Mouse (Mus musculus): ENCODE measurements at regions not wholly inside any gene's neighbourhood (a gene's known extent, or its start where the extent isn't known, plus 50 kb on each side); places are given as distances from the start of the nearest gene placed in this dataset.

- Histone ChIP-seq H3K4me1 (ENCODE audit: control insufficient read depth, insufficient read depth, low read length) (no peaks in the 10 kb centered on the region), H3K4me3 (replicated peaks; ENCODE audit: extremely low read depth, low read depth, low read length) (no peak overlapping the region)
- 49% methylated on average over 2 of the region's 2 CpGs for WGBS
- no peak for DNase-seq
- TF ChIP-seq POLR2A (IDR thresholded peaks at IDR 0.05; ENCODE audit: borderline replicate concordance, extremely low read depth, low read depth, low read length): no peak
- no peak for TF ChIP-seq CTCF (IDR thresholded peaks at IDR 0.05; ENCODE audit: insufficient read depth, low read length)
These were observed 215.5 kb downstream of the Akain1 start for GRCm38 (mm10) chr17:69654586-69654985.

DNA sequence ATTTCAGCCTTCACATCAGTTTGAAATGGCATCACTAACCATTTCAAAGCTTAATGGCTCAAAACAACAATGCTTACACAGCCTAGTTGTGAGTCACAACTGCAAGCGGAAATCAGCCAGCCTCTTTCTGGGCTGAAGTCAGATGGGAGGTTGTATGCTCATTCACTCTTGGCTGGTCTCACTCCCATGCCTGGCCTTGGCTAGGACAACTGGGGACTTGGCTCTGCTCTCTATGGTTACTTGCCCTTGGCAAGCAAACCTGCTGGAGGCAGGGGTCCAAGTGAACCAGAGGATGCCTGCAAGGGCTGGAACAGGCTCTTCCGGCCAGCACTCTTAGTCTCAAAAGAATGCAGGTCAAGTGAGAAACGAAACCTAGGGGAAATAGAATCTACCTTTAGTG, 233.4 kb downstream of the Akain1 start:
- H3K4me3 ChIP-seq (replicated peaks; ENCODE audit: extremely low read depth, low read depth, low read length): no peak overlapping the region
- TF ChIP-seq POLR2A (IDR thresholded peaks at IDR 0.05; ENCODE audit: borderline replicate concordance, extremely low read depth, low read depth, low read length): no peak
- TF ChIP-seq CTCF (IDR thresholded peaks at IDR 0.05; ENCODE audit: insufficient read depth, low read length): no peak
- no peaks in the 10 kb centered on the region for H3K4me1 ChIP-seq (ENCODE audit: control insufficient read depth, insufficient read depth, low read length)
- DNase-seq: no peak
- 79% methylated on average over 3 of the region's 3 CpGs for WGBS

DNA sequence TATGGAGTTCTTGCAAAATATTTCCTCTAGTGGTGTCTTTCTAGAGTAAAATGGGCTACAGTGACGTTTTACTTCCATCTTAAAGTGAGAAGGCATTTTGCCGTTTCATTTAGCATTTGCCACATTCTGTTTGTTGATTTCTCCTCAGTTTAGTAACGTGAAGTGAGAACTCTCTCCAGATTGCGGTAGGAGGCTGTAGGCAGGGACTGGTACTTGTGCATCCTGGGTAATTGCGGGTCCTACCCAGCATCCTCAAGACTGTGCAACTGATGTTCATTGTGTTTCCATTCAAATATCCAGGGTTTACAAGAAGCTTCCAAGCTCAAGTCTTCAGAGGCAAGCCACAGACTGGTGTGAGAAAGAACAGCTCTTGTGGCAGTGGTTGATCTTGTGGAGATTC, 244.0 kb downstream of the Akain1 start:
- no peak for DNase-seq
- TF ChIP-seq CTCF (IDR thresholded peaks at IDR 0.05; ENCODE audit: insufficient read depth, low read length) (no peak), POLR2A (IDR thresholded peaks at IDR 0.05; ENCODE audit: borderline replicate concordance, extremely low read depth, low read depth, low read length) (no peak)
- WGBS: 76% methylated on average over 5 of the region's 5 CpGs

DNA sequence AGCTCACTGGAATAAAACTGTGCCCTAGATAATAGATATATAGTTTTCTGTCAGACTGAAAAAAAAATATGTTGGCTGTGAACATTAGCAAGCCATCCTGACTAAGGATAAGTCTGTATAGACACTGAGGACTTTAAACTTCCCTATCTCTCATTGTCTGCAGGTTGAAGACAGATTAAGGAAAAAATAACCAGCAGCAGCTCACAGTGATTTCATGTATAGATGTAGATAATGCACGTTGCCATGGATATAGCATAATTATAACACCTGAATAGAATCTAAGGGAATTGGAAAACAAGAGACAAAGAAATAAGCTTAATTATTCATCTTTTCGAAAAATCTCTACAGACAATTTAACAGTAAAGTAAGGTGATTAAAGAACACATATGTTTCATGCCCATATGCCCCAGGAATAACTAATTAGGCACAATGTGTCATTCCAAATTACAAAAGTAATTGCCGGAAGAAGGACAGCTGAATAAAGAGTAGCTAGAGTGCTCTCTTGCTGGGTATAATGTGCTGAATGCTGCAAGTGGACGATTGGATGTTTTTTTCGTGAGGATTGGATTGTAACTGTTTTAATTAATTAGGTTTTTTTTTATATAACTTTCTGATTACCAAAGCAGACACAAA, 246.6 kb downstream of the Akain1 start:
- Histone ChIP-seq H3K4me3 (replicated peaks; ENCODE audit: extremely low read depth, low read depth, low read length) (no peak overlapping the region), H3K4me1 (ENCODE audit: control insufficient read depth, insufficient read depth, low read length) (no peaks in the 10 kb centered on the region)
- WGBS: 73% methylated on average over 5 of the region's 5 CpGs
- no peak for DNase-seq
- TF ChIP-seq CTCF (IDR thresholded peaks at IDR 0.05; ENCODE audit: insufficient read depth, low read length): no peak
- TF ChIP-seq POLR2A (IDR thresholded peaks at IDR 0.05; ENCODE audit: borderline replicate concordance, extremely low read depth, low read depth, low read length): no peak

More for the DNA sequence above, 244.0 kb downstream of the Akain1 start:
- no peaks in the 10 kb centered on the region for H3K4me1 ChIP-seq (ENCODE audit: control insufficient read depth, insufficient read depth, low read length)
- no peak overlapping the region for H3K4me3 ChIP-seq (replicated peaks; ENCODE audit: extremely low read depth, low read depth, low read length)

DNA sequence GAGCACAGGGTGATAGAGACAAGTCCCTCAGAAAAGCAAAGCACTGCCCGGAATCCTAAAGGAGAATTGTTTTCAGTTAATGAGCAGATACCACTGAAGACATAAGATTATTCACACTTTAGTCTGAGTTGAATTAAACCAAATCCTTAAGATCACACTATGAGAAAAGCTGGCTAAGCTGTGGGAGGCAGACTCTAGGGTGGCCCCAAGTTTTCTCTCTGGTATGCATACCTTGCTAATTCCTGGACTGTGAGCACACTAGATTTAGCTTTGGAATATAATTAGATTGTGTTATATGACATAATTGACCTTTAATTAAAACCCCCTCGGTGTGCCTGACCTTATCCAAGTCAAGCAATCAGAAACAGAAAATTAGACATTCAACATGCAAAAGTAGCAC, 247.3 kb downstream of the Akain1 start:
- Histone ChIP-seq H3K4me3 (replicated peaks; ENCODE audit: extremely low read depth, low read depth, low read length) (no peak overlapping the region), H3K4me1 (ENCODE audit: control insufficient read depth, insufficient read depth, low read length) (no peaks in the 10 kb centered on the region)
- 43% methylated on average over 2 of the region's 2 CpGs for WGBS
- TF ChIP-seq POLR2A (IDR thresholded peaks at IDR 0.05; ENCODE audit: borderline replicate concordance, extremely low read depth, low read depth, low read length): no peak
- no peak for TF ChIP-seq CTCF (IDR thresholded peaks at IDR 0.05; ENCODE audit: insufficient read depth, low read length)
- DNase-seq: no peak

- WGBS: 74% methylated on average over 3 of the region's 3 CpGs
- no peak for DNase-seq
- Histone ChIP-seq H3K4me3 (replicated peaks; ENCODE audit: extremely low read depth, low read depth, low read length) (no peak overlapping the region), H3K4me1 (ENCODE audit: control insufficient read depth, insufficient read depth, low read length) (no peaks in the 10 kb centered on the region)
- no peak for TF ChIP-seq CTCF (IDR thresholded peaks at IDR 0.05; ENCODE audit: insufficient read depth, low read length)
- TF ChIP-seq POLR2A (IDR thresholded peaks at IDR 0.05; ENCODE audit: borderline replicate concordance, extremely low read depth, low read depth, low read length): no peak
These were observed 256.2 kb downstream of the Akain1 start for GRCm38 (mm10) chr17:69695341-69695740.

DNA sequence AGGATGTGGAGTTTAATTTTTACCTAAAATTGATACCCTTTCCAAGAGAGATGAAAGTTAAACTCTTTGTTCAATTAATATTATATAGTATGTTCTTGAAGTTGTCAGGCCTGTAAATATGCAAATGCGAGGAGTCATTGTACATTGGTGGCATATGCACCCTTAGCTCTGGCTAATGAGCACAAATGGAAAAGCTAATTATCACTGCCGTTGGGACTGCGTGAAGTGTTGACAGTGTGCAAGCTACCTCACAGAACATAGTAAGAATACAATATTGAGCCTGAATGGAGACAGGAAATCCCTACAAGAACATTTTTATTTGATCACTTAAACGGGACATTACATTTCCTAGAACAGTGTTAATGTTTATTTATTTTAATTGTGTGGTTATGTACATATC, 241.5 kb upstream of the Dlgap1 start:
- Histone ChIP-seq H3K4me1 (ENCODE audit: control insufficient read depth, insufficient read depth, low read length) (no peaks in the 10 kb centered on the region), H3K4me3 (replicated peaks; ENCODE audit: extremely low read depth, low read depth, low read length) (no peak overlapping the region)
- TF ChIP-seq POLR2A (IDR thresholded peaks at IDR 0.05; ENCODE audit: borderline replicate concordance, extremely low read depth, low read depth, low read length) (no peak), CTCF (IDR thresholded peaks at IDR 0.05; ENCODE audit: insufficient read depth, low read length) (no peak)
- DNase-seq: no peak
- WGBS: 76% methylated on average over 4 of the region's 4 CpGs

DNA sequence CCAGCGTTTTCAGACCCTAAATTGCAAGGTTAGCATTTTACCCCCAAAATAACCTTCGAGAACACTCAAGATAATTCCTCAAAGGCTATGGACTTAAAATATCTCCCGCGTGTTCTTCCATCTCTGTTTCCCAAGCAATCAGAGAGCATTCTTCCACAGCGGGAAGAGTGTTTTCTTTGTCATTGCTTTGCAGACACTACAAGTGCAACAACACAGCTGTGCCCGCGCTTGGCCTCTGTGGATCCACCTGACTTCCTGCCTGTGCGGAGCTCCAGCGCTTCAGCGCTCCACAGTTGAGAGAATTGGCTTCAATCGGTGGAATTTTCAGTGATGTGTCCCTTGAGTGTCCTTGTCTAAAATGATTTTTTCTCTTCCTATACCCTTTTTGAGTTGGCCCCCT, 235.9 kb upstream of the Dlgap1 start:
- 83% methylated on average over 11 of the region's 11 CpGs for WGBS
- no peak for DNase-seq
- no peak overlapping the region for H3K4me3 ChIP-seq (replicated peaks; ENCODE audit: extremely low read depth, low read depth, low read length)
- TF ChIP-seq CTCF (IDR thresholded peaks at IDR 0.05; ENCODE audit: insufficient read depth, low read length) (no peak), POLR2A (IDR thresholded peaks at IDR 0.05; ENCODE audit: borderline replicate concordance, extremely low read depth, low read depth, low read length) (no peak)
- H3K4me1 ChIP-seq (ENCODE audit: control insufficient read depth, insufficient read depth, low read length): no peaks in the 10 kb centered on the region

DNA sequence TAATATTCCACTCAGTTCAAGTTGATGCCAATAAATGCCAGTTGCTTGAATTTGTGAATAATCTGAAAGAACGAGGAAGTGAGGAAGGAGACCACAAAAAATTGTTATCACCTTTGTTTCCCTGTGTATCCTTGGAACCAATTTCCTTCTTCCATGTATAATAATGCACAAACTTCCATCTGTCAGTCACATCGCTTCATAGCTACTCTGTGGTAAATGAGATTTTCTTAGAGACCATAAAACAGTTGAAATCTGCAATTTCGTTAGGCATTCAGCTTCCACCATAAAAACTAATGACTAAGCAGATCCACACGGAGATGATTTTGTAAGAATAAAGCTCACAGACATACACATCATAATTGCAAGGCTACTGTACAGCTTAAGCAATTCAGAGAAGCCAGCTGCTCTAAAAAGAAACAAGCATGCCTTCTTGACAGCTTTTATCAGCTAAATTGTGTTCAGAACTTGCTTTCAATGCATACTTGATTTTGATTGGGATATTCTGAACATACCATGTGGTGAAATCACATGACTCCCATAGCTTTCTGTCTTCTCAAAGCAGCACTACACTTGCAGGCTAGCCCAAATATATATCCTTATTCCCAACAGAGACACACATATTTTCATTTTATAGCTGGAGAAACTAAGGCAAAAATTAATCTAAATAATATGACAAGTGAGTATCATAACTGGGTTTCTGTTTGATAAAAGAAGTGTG, 232.3 kb upstream of the Dlgap1 start:
- H3K4me3 ChIP-seq (replicated peaks; ENCODE audit: extremely low read depth, low read depth, low read length): no peak overlapping the region
- DNase-seq: no peak
- H3K4me1 ChIP-seq (ENCODE audit: control insufficient read depth, insufficient read depth, low read length): no peaks in the 10 kb centered on the region
- WGBS: 55% methylated on average over 4 of the region's 4 CpGs
- TF ChIP-seq POLR2A (IDR thresholded peaks at IDR 0.05; ENCODE audit: borderline replicate concordance, extremely low read depth, low read depth, low read length): no peak
- no peak for TF ChIP-seq CTCF (IDR thresholded peaks at IDR 0.05; ENCODE audit: insufficient read depth, low read length)

GRCm38 (mm10) chr17:69769002-69769421, 199.9 kb upstream of the Dlgap1 start:
- TF ChIP-seq POLR2A (IDR thresholded peaks at IDR 0.05; ENCODE audit: borderline replicate concordance, extremely low read depth, low read depth, low read length): no peak
- TF ChIP-seq CTCF (IDR thresholded peaks at IDR 0.05; ENCODE audit: insufficient read depth, low read length): no peak
- Histone ChIP-seq H3K4me1 (ENCODE audit: control insufficient read depth, insufficient read depth, low read length) (no peaks in the 10 kb centered on the region), H3K4me3 (replicated peaks; ENCODE audit: extremely low read depth, low read depth, low read length) (no peak overlapping the region)
- DNase-seq: no peak
- WGBS: 78% methylated on average over 8 of the region's 8 CpGs
